Mouse (Mus musculus): ENCODE results near the gene Nipal3.

GRCm38 (mm10) chr4:135429990-135430760, 64.7 kb downstream of the Nipal3 start:
- TF ChIP-seq CTCF (IDR thresholded peaks at IDR 0.05; ENCODE audit: control insufficient read depth, insufficient read depth, insufficient read length) (no peak), MAX (IDR thresholded peaks at IDR 0.05) (no peak), MYOG (IDR thresholded peaks at IDR 0.05; ENCODE audit: control insufficient read depth, extremely low read depth, insufficient read length) (no peak)
